Mouse (Mus musculus): Measurements from ENCODE around the gene Mcm3ap.

DNA sequence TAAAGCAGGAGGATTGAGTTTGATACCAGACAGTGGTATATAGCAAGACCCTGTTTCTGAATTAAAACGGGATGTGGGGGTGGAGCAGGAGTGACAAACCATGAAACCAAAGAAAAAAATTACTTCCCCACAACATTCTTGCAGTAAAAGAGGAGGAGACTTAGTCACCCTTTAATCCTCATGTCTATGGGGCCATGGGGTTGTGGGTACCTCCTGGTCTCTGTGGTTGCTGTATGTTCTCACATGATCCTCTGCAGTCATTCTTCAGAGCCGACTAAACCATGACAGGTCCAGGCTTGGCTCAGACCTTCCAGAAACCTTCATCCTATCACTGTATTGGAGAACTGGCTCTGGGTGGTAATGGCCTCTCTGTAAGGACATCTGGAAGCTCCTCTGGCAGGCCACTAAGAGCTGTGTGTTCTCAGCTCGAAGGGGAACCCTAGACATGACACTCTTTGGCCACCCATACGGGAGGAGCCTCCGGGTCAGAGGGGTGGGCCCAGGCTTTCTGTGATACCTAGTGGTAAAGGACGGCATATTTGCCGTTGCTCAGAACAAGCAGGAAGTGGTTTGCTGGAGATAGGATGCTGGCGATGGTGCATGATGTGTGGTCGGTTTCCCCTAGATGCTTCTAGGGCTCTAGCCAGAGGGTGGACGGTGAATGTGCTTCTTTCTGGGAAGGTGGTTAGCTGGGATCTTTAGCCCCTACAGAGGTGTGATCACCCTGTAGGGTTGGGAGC, 74.1 kb downstream of the Mcm3ap start:
- TF ChIP-seq EP300 (IDR thresholded peaks at IDR 0.05; ENCODE audit: insufficient read depth, low read depth, low read length) (no peak), CTCF (IDR thresholded peaks at IDR 0.05) (no peak), POLR2A (IDR thresholded peaks at IDR 0.05; ENCODE audit: insufficient read depth, low read depth, low read length) (no peak)

All from heart, adult 2 months (tissue).